Mouse (Mus musculus) limb, embryonic 14.5 days (tissue): Measurements from ENCODE around the gene Llgl2. TPM values are rescaled to one million over a fixed set of nuclear protein-coding genes. Genes with fewer than 3 reads are reported as not detected.

Experiments used
- ATAC-seq: fragments of 200-750 bp; cut with Nextera tagmentation; 2 replicates; pipeline ENCODE4 v1.8.0; 2017; ENCODE audit warnings: low read depth, moderate number of reproducible peaks, moderate TSS enrichment; ENCODE audit not compliant: low FRiP score
- DNase-seq: peaks from one replicate; pipeline ENCODE4 v3.0.0-alpha.2; 2015; ENCODE audit warnings: low spot score
- H3K27ac ChIP-seq: fragments of 300-500 bp; sonication (generic); replicated peaks from 2 replicates; pipeline ENCODE4 v1.5.1; 2014; ENCODE audit warnings: low read depth, mild to moderate bottlenecking, low read length, moderate library complexity, mixed read lengths
- H3K27me3 ChIP-seq: fragments of 300-500 bp; sonication (generic); 2 replicates; pipeline ENCODE4 v1.6.1; 2014; ENCODE audit warnings: low read length, mixed read lengths; ENCODE audit not compliant: control insufficient read depth, insufficient read depth
- H3K36me3 ChIP-seq: fragments of 300-500 bp; sonication (generic); 2 replicates; pipeline ENCODE4 v1.6.1; 2014; ENCODE audit warnings: mild to moderate bottlenecking, low read length, moderate library complexity, mixed read lengths; ENCODE audit not compliant: control insufficient read depth, insufficient read depth
- H3K4me1 ChIP-seq: fragments of 300-500 bp; sonication (generic); 2 replicates; pipeline ENCODE4 v1.6.1; 2014; ENCODE audit warnings: antibody characterized with exemption, low read length, mixed read lengths; ENCODE audit not compliant: control insufficient read depth, insufficient read depth
- H3K4me2 ChIP-seq: fragments of 300-500 bp; sonication (generic); replicated peaks from 2 replicates; pipeline ENCODE4 v1.6.1; 2014; ENCODE audit warnings: low read depth, mild to moderate bottlenecking, low read length, moderate library complexity; ENCODE audit not compliant: severe bottlenecking
- H3K4me3 ChIP-seq: fragments of 300-500 bp; sonication (generic); replicated peaks from 2 replicates; pipeline ENCODE4 v1.5.1; 2014; ENCODE audit warnings: low read length
- H3K9ac ChIP-seq: fragments of 300-500 bp; sonication (generic); 2 replicates; pipeline ENCODE4 v1.6.1; 2014; ENCODE audit warnings: mild to moderate bottlenecking, low read depth, low read length, moderate library complexity; ENCODE audit not compliant: severe bottlenecking
- H3K9me3 ChIP-seq: fragments of 300-500 bp; sonication (generic); 2 replicates; pipeline ENCODE4 v1.6.1; 2016; ENCODE audit warnings: low read length; ENCODE audit not compliant: control insufficient read depth
- POLR2A ChIP-seq: fragments of 200-500 bp; IDR thresholded peaks from 2 replicates; pipeline ENCODE4 v1.8.0; 2012; ENCODE audit warnings: inconsistent platforms, mild to moderate bottlenecking, moderate library complexity, borderline replicate concordance; ENCODE audit not compliant: insufficient read depth, insufficient read length; ENCODE audit errors: extremely low read depth
- WGBS: fragments of 180-500 bp; shearing (Covaris S2); extraction: QIAGEN DNeasy Blood & Tissue Kit; methylation state at CpG from one replicate; pipeline ENCODE4 v1.1.7; 2014; 5-methylcytosine and 5-hydroxymethylcytosine counted together
- polyA plus RNA-seq, 2 experiments: library from polyadenylated mRNA; depleted of rRNA in 1 of 2; stranded (reverse) in 1 of 2; unstranded in 1 of 2; fragments of >200 nt; fragmentation: Nextera tagmentation in 1 of 2; extraction: Ambion mirVana in 1 of 2; gene quantifications; 2 replicates each; pipeline versions ENCODE4 v1.2.1 to v1.2.3; 2012 to 2014

Gene Llgl2
- polyA plus RNA-seq, 2 experiments, result 11.2 to 12.3 TPM

DNA sequence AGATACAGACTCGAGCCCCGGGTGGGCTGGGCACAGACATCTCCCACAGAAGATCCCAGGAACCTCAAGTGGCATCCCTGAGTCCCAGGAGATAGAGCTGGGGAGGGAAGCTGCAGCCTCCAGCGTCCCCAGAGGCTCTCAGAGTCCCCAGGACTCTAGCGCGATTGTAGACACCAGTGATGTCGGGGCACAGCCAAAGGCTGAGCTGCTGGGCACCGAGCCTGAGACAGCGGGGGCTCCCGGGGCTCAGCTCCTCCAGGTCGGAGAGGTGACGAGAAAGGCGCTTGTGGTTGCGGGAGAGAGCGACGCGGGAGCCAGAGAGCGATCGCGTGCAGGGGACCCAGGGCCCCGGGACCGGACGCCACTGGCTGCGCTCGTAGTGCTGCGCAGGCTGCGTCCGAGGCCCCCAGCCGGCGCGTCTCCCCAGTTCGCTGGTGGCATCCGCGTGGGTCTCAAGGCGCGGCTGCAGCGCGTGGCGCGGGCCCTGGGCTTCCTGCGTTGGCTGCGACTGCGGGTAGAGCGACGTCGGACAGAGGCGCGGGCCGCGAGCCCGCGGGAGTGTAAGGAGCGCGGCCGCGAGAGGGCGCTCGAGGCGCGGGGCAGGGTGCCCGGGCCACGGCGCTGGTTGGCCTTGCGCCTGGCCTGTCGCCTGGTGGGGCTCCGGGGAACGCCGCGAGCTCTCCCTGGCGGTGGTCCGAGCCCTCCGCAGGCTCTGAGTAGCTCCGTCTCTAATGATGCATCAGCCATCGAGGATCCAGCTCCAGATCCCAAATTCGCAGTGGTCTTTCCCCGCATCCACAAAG lies 35.5 kb downstream of the Llgl2 start:
- TF ChIP-seq POLR2A, result no peak
- no peaks in the 10 kb centered on the region for H3K9me3 ChIP-seq
- ATAC-seq, result peak; percentile 69
- H3K4me3 ChIP-seq, result peak overlapping the region; percentile 40
- WGBS, result 2% methylated on average over 46 of the region's 75 CpGs
- peak; percentile 79 for DNase-seq
- H3K27me3 ChIP-seq, result peaks cover 43% of the 10 kb centered on the region
- H3K27ac ChIP-seq, result no peak overlapping the region
- peak overlapping the region; percentile 36 for H3K9ac ChIP-seq
- H3K4me2 ChIP-seq, result peak overlapping the region; percentile 60
- 0 out of 2 replicates have a peak, but pooled peaks cover 6% of the 10 kb centered on the region for H3K36me3 ChIP-seq
- H3K4me1 ChIP-seq, result no peaks in the 10 kb centered on the region; the same call in 1 of the 2 replicates

DNA sequence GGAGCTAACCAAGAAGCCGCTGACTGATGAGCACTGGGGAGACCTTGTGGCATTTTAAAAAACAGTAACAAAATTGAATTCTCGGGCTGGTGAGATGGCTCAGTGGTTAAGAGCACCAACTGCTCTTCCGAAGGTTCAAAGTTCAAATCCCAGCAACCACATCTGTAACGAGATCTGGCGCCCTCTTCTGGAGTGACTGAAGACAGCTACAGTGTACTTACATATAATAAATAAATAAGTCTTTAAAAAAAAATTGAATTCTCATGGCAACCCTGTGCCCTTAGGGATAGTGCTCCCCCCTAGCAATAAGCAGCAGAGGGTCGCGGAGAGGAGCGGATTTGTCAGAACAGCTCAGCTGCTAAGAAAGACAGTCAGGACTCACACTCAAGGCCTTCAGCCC lies 40.0 kb downstream of the Llgl2 start:
- Histone ChIP-seq H3K9me3 (no peaks in the 10 kb centered on the region), H3K4me3 (no peak overlapping the region), H3K27ac (no peak overlapping the region), H3K36me3 (no peaks in the 10 kb centered on the region), H3K4me1 (no peaks in the 10 kb centered on the region; the same call in 1 of the 2 replicates), H3K4me2 (no peak overlapping the region), H3K9ac (no peak overlapping the region), H3K27me3 (peaks cover 28% of the 10 kb centered on the region)
- ATAC-seq (no peak), DNase-seq (no peak)
- no peak for TF ChIP-seq POLR2A
- WGBS, result 83% methylated on average over 8 of the region's 8 CpGs

DNA sequence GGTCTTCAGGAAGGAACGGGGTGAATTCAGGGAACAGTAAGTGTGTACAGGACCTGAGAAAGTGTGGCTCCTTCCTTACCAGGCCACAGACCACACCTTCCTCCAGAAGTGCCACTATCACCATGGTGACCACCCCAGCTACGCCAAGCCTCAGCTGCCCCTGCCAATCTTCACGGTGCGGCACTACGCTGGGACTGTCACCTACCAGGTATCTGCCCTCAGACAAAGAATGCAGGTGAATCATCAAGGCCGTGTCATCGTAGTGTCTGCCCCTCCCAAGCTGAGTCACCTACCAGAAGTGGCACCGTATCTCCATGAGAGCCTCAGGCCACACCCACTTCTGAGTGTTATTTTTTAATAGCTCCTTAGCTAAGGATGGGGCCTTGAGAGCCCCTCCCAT lies 45.5 kb downstream of the Llgl2 start:
- 77% methylated on average over 8 of the region's 8 CpGs for WGBS
- Histone ChIP-seq H3K27me3 (no peaks in the 10 kb centered on the region), H3K4me1 (no peaks in the 10 kb centered on the region), H3K4me2 (no peak overlapping the region), H3K4me3 (no peak overlapping the region), H3K27ac (no peak overlapping the region), H3K36me3 (no peaks in the 10 kb centered on the region), H3K9ac (no peak overlapping the region), H3K9me3 (no peaks in the 10 kb centered on the region)
- DNase-seq, result no peak
- no peak for ATAC-seq
- TF ChIP-seq POLR2A, result no peak

DNA sequence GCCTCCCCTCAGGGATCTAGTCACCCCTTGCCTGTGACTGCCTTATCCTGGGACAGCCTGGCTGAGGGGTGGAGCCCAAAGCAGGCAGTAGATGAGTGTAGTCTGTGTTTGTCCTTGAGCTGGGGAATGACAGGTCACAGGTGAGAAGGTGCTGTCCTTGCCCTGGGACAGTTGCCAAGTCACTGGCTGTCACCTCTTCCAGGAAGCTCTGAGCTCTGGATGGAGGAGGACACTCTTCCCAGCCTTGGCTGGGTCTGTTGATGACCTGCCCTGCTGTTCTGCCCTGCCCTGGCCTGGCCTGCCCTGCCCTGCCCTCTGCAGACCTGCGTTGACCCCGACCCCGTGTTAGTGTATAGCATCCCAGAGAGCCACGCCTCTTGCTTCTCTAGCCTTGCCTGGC lies 48.6 kb downstream of the Llgl2 start:
- TF ChIP-seq POLR2A, result no peak
- 78% methylated on average over 4 of the region's 4 CpGs for WGBS
- Histone ChIP-seq H3K9me3 (no peaks in the 10 kb centered on the region), H3K4me2 (no peak overlapping the region), H3K4me1 (no peaks in the 10 kb centered on the region), H3K4me3 (no peak overlapping the region), H3K27ac (no peak overlapping the region), H3K9ac (no peak overlapping the region), H3K36me3 (no peaks in the 10 kb centered on the region), H3K27me3 (no peaks in the 10 kb centered on the region)
- ATAC-seq, result no peak
- DNase-seq, result no peak

DNA sequence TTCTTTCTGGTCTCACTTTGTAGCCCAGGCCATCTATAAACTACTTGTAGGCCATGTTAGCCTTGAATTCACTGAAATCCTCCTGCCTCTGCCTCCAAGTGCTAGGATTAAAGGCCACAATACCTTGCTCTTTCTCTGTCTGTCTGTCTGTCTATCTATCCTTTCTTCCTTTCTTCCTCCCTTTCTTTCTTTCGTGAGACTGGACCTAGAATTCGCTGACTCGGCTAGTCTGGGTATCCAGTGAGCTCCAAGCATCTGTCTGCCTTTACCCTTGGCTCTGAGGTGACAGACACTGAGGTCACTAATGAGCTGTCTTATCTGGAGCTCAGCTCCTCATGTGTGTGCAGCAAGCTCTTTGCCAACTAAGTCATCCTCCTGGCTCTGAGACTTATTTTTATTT lies 52.1 kb downstream of the Llgl2 start:
- no peak for ATAC-seq
- 89% methylated on average over 3 of the region's 3 CpGs for WGBS

DNA sequence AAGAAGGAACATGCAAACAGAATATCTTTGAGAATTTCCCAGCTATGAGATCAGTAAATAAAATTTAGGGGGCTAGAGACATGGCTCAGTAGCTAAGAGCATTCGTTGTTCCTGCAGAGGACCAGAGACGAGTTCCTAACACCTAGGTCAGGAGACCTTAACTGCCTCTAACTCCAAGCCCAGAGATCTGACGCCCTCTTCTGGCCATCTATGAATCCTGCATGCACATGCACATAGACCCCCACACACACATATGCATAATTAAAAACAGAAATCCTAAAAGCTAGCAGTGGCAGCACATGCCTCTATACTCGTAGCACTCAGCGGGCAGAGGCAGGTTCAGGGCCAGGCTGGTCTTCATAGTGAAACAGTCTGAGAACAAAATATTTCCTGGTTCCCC lies 52.6 kb downstream of the Llgl2 start:
- no peak overlapping the region for H3K27ac ChIP-seq
- no peaks in the 10 kb centered on the region for H3K4me1 ChIP-seq
- no peak overlapping the region for H3K9ac ChIP-seq
- DNase-seq, result no peak
- 66% methylated on average over 5 of the region's 5 CpGs for WGBS
- H3K27me3 ChIP-seq, result no peaks in the 10 kb centered on the region
- TF ChIP-seq POLR2A, result no peak
- no peak overlapping the region for H3K4me3 ChIP-seq
- H3K9me3 ChIP-seq, result no peaks in the 10 kb centered on the region
- H3K36me3 ChIP-seq, result no peaks in the 10 kb centered on the region
- ATAC-seq, result no peak
- H3K4me2 ChIP-seq, result no peak overlapping the region

More for the DNA sequence above, 52.1 kb downstream of the Llgl2 start:
- Histone ChIP-seq H3K27me3 (no peaks in the 10 kb centered on the region), H3K36me3 (no peaks in the 10 kb centered on the region), H3K4me3 (no peak overlapping the region), H3K4me1 (no peaks in the 10 kb centered on the region), H3K9ac (no peak overlapping the region), H3K27ac (no peak overlapping the region), H3K9me3 (no peaks in the 10 kb centered on the region), H3K4me2 (no peak overlapping the region)
- DNase-seq, result no peak
- TF ChIP-seq POLR2A, result no peak
